Mouse (Mus musculus) lung, postnatal 0 days (tissue): ENCODE data around the gene Polr1a. TPM values are rescaled to one million over a fixed set of nuclear protein-coding genes. Genes with fewer than 3 reads are reported as not detected.
A peak's percentile ranks its signal among the peaks of the same experiment; 100 is the strongest.

ENCODE experiments used
- ATAC-seq: fragments of 200-750 bp; cut with Nextera tagmentation; 2 replicates; pipeline ENCODE4 v1.8.0; 2017; ENCODE audit warnings: moderate library complexity
- DNase-seq: peaks from one replicate; pipeline ENCODE4 v3.0.0-alpha.2; 2016; ENCODE audit warnings: low spot score
- H3K27ac ChIP-seq: fragments of 300-500 bp; sonication (generic); 2 replicates; pipeline ENCODE4 v1.5.1; 2014; ENCODE audit warnings: antibody characterized with exemption, mild to moderate bottlenecking, low read length, mixed read lengths
- H3K27me3 ChIP-seq: fragments of 300-500 bp; sonication (generic); replicated peaks from 2 replicates; pipeline ENCODE4 v1.6.1; 2014; ENCODE audit warnings: low read length, mixed read lengths; ENCODE audit not compliant: insufficient read depth
- H3K36me3 ChIP-seq: fragments of 300-500 bp; sonication (generic); 2 replicates; pipeline ENCODE4 v1.6.1; 2014; ENCODE audit warnings: low read length, mixed read lengths; ENCODE audit not compliant: insufficient read depth
- H3K4me1 ChIP-seq: fragments of 300-500 bp; sonication (generic); 2 replicates; pipeline ENCODE4 v1.6.1; 2014; ENCODE audit warnings: antibody characterized with exemption, low read depth, low read length, mixed read lengths; ENCODE audit not compliant: insufficient read depth
- H3K4me2 ChIP-seq: fragments of 300-500 bp; sonication (generic); replicated peaks from 2 replicates; pipeline ENCODE4 v1.6.1; 2014; ENCODE audit warnings: low read depth, mild to moderate bottlenecking, low read length, moderate library complexity, mixed read lengths
- H3K4me3 ChIP-seq: fragments of 300-500 bp; sonication (generic); 2 replicates; pipeline ENCODE4 v1.5.1; 2014; ENCODE audit warnings: low read depth, low read length
- H3K9ac ChIP-seq: fragments of 300-500 bp; sonication (generic); replicated peaks from 2 replicates; pipeline ENCODE4 v1.6.1; 2014; ENCODE audit warnings: low read depth, mild to moderate bottlenecking
- H3K9me3 ChIP-seq: fragments of 300-500 bp; sonication (generic); 2 replicates; pipeline ENCODE4 v1.6.1; 2016; ENCODE audit warnings: low read length, mixed read lengths
- CTCF ChIP-seq: IDR thresholded peaks from 2 replicates; pipeline ENCODE4 v1.5.1; 2016; ENCODE audit warnings: antibody characterized with exemption, mild to moderate bottlenecking
- EP300 ChIP-seq: IDR thresholded peaks from 2 replicates; pipeline ENCODE4 v1.6.1; 2016; ENCODE audit warnings: antibody characterized with exemption, mild to moderate bottlenecking, control low read depth
- WGBS: fragments of 180-500 bp; shearing (Covaris S2); extraction: QIAGEN DNeasy Blood & Tissue Kit; methylation state at CpG from one replicate; pipeline ENCODE4 v1.1.7; 2014; 5-methylcytosine and 5-hydroxymethylcytosine counted together
- polyA plus RNA-seq: library from polyadenylated mRNA; unstranded; fragments of >200 nt; fragmentation: Nextera tagmentation; extraction: Ambion mirVana; gene quantifications from 2 replicates; pipeline ENCODE4 v1.2.1, GENCODE M21; 2015

Polr1a gene
- polyA plus RNA-seq, 1 experiment from 2014 or later: 6.1 TPM

- no peak overlapping the region for H3K27ac ChIP-seq
- H3K27me3 ChIP-seq: no peaks in the 10 kb centered on the region
- ATAC-seq: no peak
- TF ChIP-seq EP300: no peak
- no peak for TF ChIP-seq CTCF
- H3K36me3 ChIP-seq: no peaks in the 10 kb centered on the region; the same call in 1 of the 2 replicates
- H3K4me2 ChIP-seq: no peak overlapping the region
- no peaks in the 10 kb centered on the region for H3K4me1 ChIP-seq
- no peak overlapping the region for H3K4me3 ChIP-seq
- H3K9me3 ChIP-seq: no peaks in the 10 kb centered on the region
- 90% methylated on average over 6 of the region's 6 CpGs for WGBS
- no peak for DNase-seq
- H3K9ac ChIP-seq: no peak overlapping the region
These were observed 53.9 kb downstream of the Polr1a start for GRCm38 (mm10) chr6:71962706-71963105.

DNA sequence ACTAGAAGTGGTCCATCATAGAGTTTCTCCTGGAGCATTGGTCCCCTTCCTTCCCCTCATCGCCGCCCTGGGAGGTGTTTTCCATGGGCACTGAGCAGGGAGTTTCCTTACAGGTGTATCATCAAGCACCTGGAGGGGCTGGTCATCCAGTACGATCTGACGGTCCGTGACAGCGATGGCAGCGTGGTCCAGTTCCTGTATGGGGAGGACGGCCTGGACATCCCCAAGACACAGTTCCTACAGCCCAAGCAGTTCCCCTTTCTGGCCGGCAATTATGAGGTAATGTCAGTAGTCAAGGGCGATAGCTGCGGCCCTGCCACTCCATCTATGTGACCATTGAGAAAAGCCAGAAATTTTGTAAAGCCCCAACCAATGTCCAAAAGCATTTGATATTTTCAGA, 54.7 kb downstream of the Polr1a start:
- Histone ChIP-seq H3K4me2 (no peak overlapping the region), H3K36me3 (no peaks in the 10 kb centered on the region; the same call in 1 of the 2 replicates), H3K9ac (no peak overlapping the region), H3K4me1 (no peaks in the 10 kb centered on the region), H3K27ac (no peak overlapping the region), H3K9me3 (no peaks in the 10 kb centered on the region), H3K4me3 (no peak overlapping the region), H3K27me3 (no peaks in the 10 kb centered on the region)
- 89% methylated on average over 11 of the region's 11 CpGs for WGBS
- no peak for ATAC-seq
- no peak for DNase-seq
- no peak for TF ChIP-seq CTCF
- TF ChIP-seq EP300: no peak

GRCm38 (mm10) chr6:71966683-71967303, 57.9 kb downstream of the Polr1a start:
- Histone ChIP-seq H3K4me1 (no peaks in the 10 kb centered on the region), H3K36me3 (peaks cover 6% of the 10 kb centered on the region; the same call in 1 of the 2 replicates), H3K4me2 (no peak overlapping the region), H3K27me3 (no peaks in the 10 kb centered on the region), H3K27ac (no peak overlapping the region), H3K9ac (no peak overlapping the region), H3K9me3 (no peaks in the 10 kb centered on the region), H3K4me3 (no peak overlapping the region)
- WGBS: 55% methylated on average over 5 of the region's 5 CpGs
- DNase-seq: peak; percentile 42
- peak; percentile 83 for ATAC-seq
- TF ChIP-seq EP300: peak; percentile 29; the same call in 1 of the 2 replicates
- no peak for TF ChIP-seq CTCF

- Histone ChIP-seq H3K4me3 (no peak overlapping the region), H3K4me2 (no peak overlapping the region), H3K4me1 (no peaks in the 10 kb centered on the region), H3K27me3 (no peaks in the 10 kb centered on the region), H3K9ac (no peak overlapping the region), H3K9me3 (no peaks in the 10 kb centered on the region), H3K36me3 (peaks cover 9% of the 10 kb centered on the region), H3K27ac (no peak overlapping the region)
- no peak for ATAC-seq
- TF ChIP-seq CTCF (no peak), EP300 (no peak)
- DNase-seq: no peak
- WGBS: 83% methylated on average over 7 of the region's 7 CpGs
These were observed 59.0 kb downstream of the Polr1a start for GRCm38 (mm10) chr6:71967847-71968246.

- no peak for TF ChIP-seq EP300
- no peak for TF ChIP-seq CTCF
- no peaks in the 10 kb centered on the region for H3K27me3 ChIP-seq
- H3K4me2 ChIP-seq: no peak overlapping the region
- H3K9me3 ChIP-seq: no peaks in the 10 kb centered on the region
- no peak overlapping the region for H3K9ac ChIP-seq
- no peak overlapping the region for H3K4me3 ChIP-seq
- H3K36me3 ChIP-seq: peaks cover 9% of the 10 kb centered on the region
- H3K27ac ChIP-seq: no peak overlapping the region
- 82% methylated on average over 7 of the region's 7 CpGs for WGBS
- DNase-seq: no peak
- no peak for ATAC-seq
- H3K4me1 ChIP-seq: no peaks in the 10 kb centered on the region
These were observed 60.6 kb downstream of the Polr1a start for GRCm38 (mm10) chr6:71969459-71969858.

DNA sequence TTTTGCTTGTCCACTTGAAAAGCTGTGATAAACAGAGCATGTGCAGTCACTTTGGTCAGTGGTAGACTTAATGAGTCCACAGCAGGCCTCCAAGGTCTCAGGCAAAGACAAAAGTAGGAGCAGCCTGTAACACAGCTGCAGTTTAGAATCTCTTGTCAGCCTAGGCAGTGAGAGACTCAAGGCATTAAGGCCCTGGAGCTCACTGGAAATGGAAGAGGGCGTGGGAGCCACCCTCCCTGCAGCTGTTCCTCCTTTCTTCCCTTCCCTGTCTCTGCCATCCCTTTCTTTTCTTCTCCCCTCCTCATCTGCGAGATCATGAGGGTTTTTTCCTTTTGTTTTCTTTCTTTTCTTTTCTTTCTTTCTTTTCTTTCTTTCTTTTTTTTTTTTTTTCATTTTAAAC, 61.3 kb downstream of the Polr1a start:
- TF ChIP-seq EP300: no peak
- no peak for TF ChIP-seq CTCF
- Histone ChIP-seq H3K4me3 (no peak overlapping the region), H3K36me3 (peaks cover 9% of the 10 kb centered on the region), H3K4me1 (no peaks in the 10 kb centered on the region), H3K27ac (no peak overlapping the region), H3K9ac (no peak overlapping the region), H3K9me3 (no peaks in the 10 kb centered on the region), H3K27me3 (no peaks in the 10 kb centered on the region), H3K4me2 (no peak overlapping the region)
- no peak for ATAC-seq
- no peak for DNase-seq
- 85% methylated on average over 2 of the region's 2 CpGs for WGBS
